Mouse (Mus musculus) liver, postnatal 0 days (tissue): Measurements from ENCODE around the gene Prdx2. TPM values are rescaled to one million over a fixed set of nuclear protein-coding genes. Genes with fewer than 3 reads are reported as not detected.

Experiments
- ATAC-seq: fragments of 200-750 bp; cut with Nextera tagmentation; 2 replicates; pipeline ENCODE4 v1.8.0; 2017; ENCODE audit warnings: mild to moderate bottlenecking, moderate library complexity
- DNase-seq: peaks from one replicate; pipeline ENCODE4 v3.0.0-alpha.2; 2016
- H3K27ac ChIP-seq: fragments of 300-500 bp; sonication (generic); 2 replicates; pipeline ENCODE4 v1.5.1; 2014; ENCODE audit warnings: antibody characterized with exemption, moderate library complexity, mild to moderate bottlenecking, low read depth
- H3K27me3 ChIP-seq: fragments of 300-500 bp; sonication (generic); 2 replicates; pipeline ENCODE4 v1.6.1; 2014; ENCODE audit warnings: low read length, control low read depth, mixed read lengths; ENCODE audit not compliant: insufficient read depth
- H3K36me3 ChIP-seq: fragments of 300-500 bp; sonication (generic); replicated peaks from 2 replicates; pipeline ENCODE4 v1.6.1; 2014; ENCODE audit warnings: mild to moderate bottlenecking, control low read depth, low read length, moderate library complexity, mixed read lengths; ENCODE audit not compliant: insufficient read depth
- H3K4me1 ChIP-seq: fragments of 300-500 bp; sonication (generic); 2 replicates; pipeline ENCODE4 v1.6.1; 2014; ENCODE audit warnings: antibody characterized with exemption, mild to moderate bottlenecking, control low read depth; ENCODE audit not compliant: insufficient read depth
- H3K4me2 ChIP-seq: fragments of 300-500 bp; sonication (generic); 2 replicates; pipeline ENCODE4 v1.6.1; 2014; ENCODE audit warnings: low read depth, mild to moderate bottlenecking, low read length, moderate library complexity, mixed read lengths
- H3K4me3 ChIP-seq: fragments of 300-500 bp; sonication (generic); 2 replicates; pipeline ENCODE4 v1.5.1; 2014; ENCODE audit warnings: low read depth, low read length
- H3K9ac ChIP-seq: fragments of 300-500 bp; sonication (generic); replicated peaks from 2 replicates; pipeline ENCODE4 v1.6.1; 2014; ENCODE audit warnings: mild to moderate bottlenecking, moderate library complexity
- H3K9me3 ChIP-seq: fragments of 300-500 bp; sonication (generic); 2 replicates; pipeline ENCODE4 v1.6.1; 2016; ENCODE audit warnings: mild to moderate bottlenecking, control low read depth, low read length, mixed read lengths
- CTCF ChIP-seq: sonication (generic); IDR thresholded peaks from 2 replicates; pipeline ENCODE4 v1.5.1; 2016; ENCODE audit warnings: antibody characterized with exemption, low read depth
- EP300 ChIP-seq: IDR thresholded peaks from 2 replicates; pipeline ENCODE4 v1.6.1; 2016; ENCODE audit warnings: antibody characterized with exemption, low read depth, mild to moderate bottlenecking
- WGBS: fragments of 180-500 bp; shearing (Covaris S2); extraction: QIAGEN DNeasy Blood & Tissue Kit; methylation state at CpG from one replicate; pipeline ENCODE4 v1.1.7; 2014; ENCODE audit not compliant: insufficient replicate concordance; 5-methylcytosine and 5-hydroxymethylcytosine counted together
- polyA plus RNA-seq: library from polyadenylated mRNA; unstranded; fragments of >200 nt; fragmentation: Nextera tagmentation; extraction: Ambion mirVana; gene quantifications from 2 replicates; pipeline ENCODE4 v1.2.1, GENCODE M21; 2015

Prdx2 gene
- 780 and 831 TPM in 2 replicates for polyA plus RNA-seq

DNA sequence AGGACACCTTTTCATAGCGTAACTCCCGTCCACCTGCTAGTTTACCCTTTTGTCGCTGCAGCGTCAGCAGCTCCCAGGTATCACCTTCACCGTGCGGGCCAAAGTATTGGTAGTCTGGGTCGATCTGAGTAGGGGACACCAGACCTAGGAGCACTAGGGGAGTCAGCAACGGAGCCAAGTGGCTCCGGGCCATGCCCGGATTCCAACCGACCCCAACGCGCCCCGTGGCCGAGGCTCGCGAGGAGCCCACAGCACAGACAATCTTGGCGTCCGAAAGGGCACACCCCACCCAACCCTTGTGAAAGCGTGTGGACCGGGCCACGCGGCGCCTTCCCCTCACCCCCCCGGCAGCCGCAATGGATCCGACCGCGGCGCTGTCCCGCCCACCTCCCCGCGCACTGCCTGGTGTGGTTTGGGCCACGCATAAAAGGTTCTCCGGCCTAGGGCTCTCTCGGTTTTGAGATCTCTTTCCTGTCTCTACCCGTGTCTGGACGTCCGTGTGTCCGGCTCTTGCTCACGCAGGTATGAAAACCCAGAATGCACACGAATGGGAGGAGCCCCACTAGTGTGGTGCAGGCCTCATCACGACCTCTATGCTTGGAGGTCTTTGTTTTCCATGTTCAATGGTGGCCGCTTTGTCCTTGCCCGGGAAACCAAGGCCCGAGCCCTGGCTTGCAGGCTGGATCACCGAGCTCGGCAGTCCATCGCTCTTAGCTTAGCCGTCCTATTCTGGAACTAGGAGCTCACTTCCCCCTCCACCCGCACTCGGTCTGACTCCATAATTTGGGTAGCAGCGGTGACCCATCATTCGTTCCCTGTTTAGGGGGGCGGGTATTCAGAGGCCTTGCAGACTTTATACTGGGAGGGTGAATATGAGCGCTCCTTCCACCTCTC is at the start of gene Prdx2, which contains the start of the genes Gm49661 and Rnaseh2a:
Gene Prdx2, plus strand, starts transcription at position 347 of the 894 bp plus-strand sequence.
Gene Gm49661, minus strand, starts transcription at position 193 of the 894 bp plus-strand sequence.
Gene Rnaseh2a, minus strand, starts transcription at position 527 of the 894 bp plus-strand sequence.
- no peaks in the 10 kb centered on the region for H3K27me3 ChIP-seq
- peak within 1 kb of the TSS; percentile 91 for H3K9ac ChIP-seq
- H3K36me3 ChIP-seq: peaks cover 33% of the 10 kb centered on the region
- peak within 1 kb of the TSS; percentile 96 for H3K4me2 ChIP-seq
- peak within 1 kb of the TSS; percentile 98 for H3K27ac ChIP-seq
- peak within 1 kb of the TSS; percentile 83 for H3K4me3 ChIP-seq
- ATAC-seq (peak; percentile 64), DNase-seq (peak; percentile 92)
- WGBS: under 1% methylated on average over 56 of the region's 56 CpGs
- peaks cover 52% of the 10 kb centered on the region for H3K4me1 ChIP-seq
- no peaks in the 10 kb centered on the region for H3K9me3 ChIP-seq
- TF ChIP-seq EP300: peak; percentile 48; the same call in 1 of the 2 replicates
- TF ChIP-seq CTCF: no peak

DNA sequence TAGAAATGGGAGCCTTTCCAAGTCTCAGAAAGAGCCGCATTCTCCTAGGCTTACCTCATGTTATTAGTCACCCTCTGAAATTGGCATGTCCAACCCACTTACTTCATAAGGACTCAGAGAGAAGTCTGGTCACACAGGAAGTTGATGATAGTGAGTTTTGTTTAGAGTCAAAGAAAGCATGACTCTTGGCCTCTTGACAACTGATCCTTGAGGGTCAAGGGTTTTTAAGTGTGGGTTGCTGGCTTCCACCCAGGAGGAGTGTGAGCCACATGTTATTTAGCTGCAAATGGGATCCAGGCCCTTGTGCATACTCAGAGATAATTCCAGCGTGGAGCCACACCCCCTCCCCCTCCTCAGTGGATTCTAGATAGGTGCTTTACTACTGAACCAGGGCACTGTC is 47.8 kb upstream of the Prdx2 start:
- Histone ChIP-seq H3K27me3 (peaks cover 4% of the 10 kb centered on the region; the same call in 1 of the 2 replicates), H3K4me3 (no peak overlapping the region), H3K27ac (no peak overlapping the region), H3K9me3 (no peaks in the 10 kb centered on the region), H3K4me2 (no peak overlapping the region), H3K4me1 (no peaks in the 10 kb centered on the region), H3K9ac (no peak overlapping the region), H3K36me3 (no peaks in the 10 kb centered on the region)
- TF ChIP-seq EP300 (no peak), CTCF (no peak)
- no peak for ATAC-seq
- no peak for DNase-seq
- 73% methylated on average over 2 of the region's 2 CpGs for WGBS

DNA sequence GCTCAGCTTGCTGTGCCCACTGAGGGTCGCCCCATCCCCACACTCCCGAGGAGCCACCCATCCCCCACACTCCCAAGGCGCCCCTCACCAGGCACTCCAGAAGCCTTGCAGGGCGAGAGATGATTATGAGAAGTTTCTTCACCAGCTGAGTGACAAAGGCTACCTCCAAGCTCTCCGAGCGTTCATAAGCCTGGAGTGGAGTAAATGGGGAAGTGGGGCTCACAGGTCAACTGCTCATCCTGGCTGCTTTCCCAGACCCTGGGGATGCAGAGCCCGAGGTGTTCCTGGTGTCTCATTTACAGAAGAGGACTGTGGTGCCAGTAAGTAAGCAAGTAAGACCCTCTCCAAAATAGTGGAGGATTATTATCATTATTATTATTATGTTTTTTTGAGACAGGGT is 43.8 kb upstream of the Prdx2 start:
- Histone ChIP-seq H3K4me2 (no peak overlapping the region), H3K9ac (no peak overlapping the region), H3K9me3 (no peaks in the 10 kb centered on the region), H3K4me3 (no peak overlapping the region), H3K27me3 (peaks cover 23% of the 10 kb centered on the region), H3K27ac (no peak overlapping the region), H3K4me1 (peaks cover 4% of the 10 kb centered on the region; the same call in 1 of the 2 replicates), H3K36me3 (no peaks in the 10 kb centered on the region)
- ATAC-seq (no peak), DNase-seq (peak; percentile 13)
- TF ChIP-seq CTCF: no peak
- no peak for TF ChIP-seq EP300
- 55% methylated on average over 6 of the region's 7 CpGs for WGBS

DNA sequence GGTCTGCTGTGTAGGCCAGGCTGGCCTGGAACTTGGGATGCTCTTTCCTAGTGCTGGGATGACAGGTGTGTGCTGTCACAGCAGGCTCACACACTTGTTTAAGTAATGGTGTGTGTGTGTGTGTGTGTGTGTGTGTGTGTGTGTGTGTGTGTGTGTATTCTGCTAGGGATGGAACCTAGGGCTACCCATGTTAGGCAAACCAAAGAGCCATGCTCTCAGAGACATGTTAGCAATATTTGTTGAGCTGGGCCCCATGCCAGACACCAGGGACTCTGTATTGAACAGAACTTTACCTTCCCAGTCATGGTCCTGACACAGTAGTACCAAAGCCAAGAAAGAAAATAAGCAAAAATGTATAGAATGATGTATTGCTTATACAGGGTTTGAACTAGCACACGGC is 41.9 kb upstream of the Prdx2 start:
- H3K9ac ChIP-seq: no peak overlapping the region
- peak; percentile 77 for DNase-seq
- WGBS: 87% methylated on average over 1 of the region's 1 CpGs
- H3K27ac ChIP-seq: no peak overlapping the region
- no peaks in the 10 kb centered on the region for H3K36me3 ChIP-seq
- H3K4me2 ChIP-seq: no peak overlapping the region
- no peak for TF ChIP-seq EP300
- no peak for TF ChIP-seq CTCF
- no peak overlapping the region for H3K4me3 ChIP-seq
- peaks cover 28% of the 10 kb centered on the region for H3K27me3 ChIP-seq
- H3K4me1 ChIP-seq: peaks cover 4% of the 10 kb centered on the region; the same call in 1 of the 2 replicates
- peak; percentile 87 for ATAC-seq
- H3K9me3 ChIP-seq: no peaks in the 10 kb centered on the region

- ATAC-seq (peak; percentile 55), DNase-seq (peak; percentile 83)
- H3K9ac ChIP-seq: no peak overlapping the region
- no peak for TF ChIP-seq EP300
- peak; percentile 88 for TF ChIP-seq CTCF
- H3K27me3 ChIP-seq: peaks cover 29% of the 10 kb centered on the region
- peak overlapping the region; percentile 53 for H3K4me2 ChIP-seq
- peaks cover 4% of the 10 kb centered on the region; the same call in 1 of the 2 replicates for H3K4me1 ChIP-seq
- WGBS: 5% methylated on average over 52 of the region's 52 CpGs
- H3K36me3 ChIP-seq: no peaks in the 10 kb centered on the region
- no peak overlapping the region for H3K27ac ChIP-seq
- H3K9me3 ChIP-seq: no peaks in the 10 kb centered on the region
- no peak overlapping the region for H3K4me3 ChIP-seq
Measured at GRCm38 (mm10) chr8:84928456-84929306, 40.7 kb upstream of the Prdx2 start.
